Mouse (Mus musculus): ENCODE measurements around the gene Olfr731. TPM values are rescaled to one million over a fixed set of nuclear protein-coding genes. Genes with fewer than 3 reads are reported as not detected.

The Olfr731 gene
- not detected in 2 replicates for total RNA-seq (2014; rRNA removed; ENCODE audit: low replicate concordance)
- polyA plus RNA-seq (2015; fragmentation: Nextera tagmentation; extraction: Ambion mirVana): not detected in 2 replicates

GRCm38 (mm10) chr14:50241766-50242165 lies at the start of gene Olfr731:
Olfr731 (minus strand) TSS chr14:50241866.
- Histone ChIP-seq H3K27me3 (ENCODE audit: control insufficient read depth, insufficient read depth, low read length) (no peaks in the 10 kb centered on the region), H3K4me1 (ENCODE audit: control insufficient read depth, insufficient read depth) (no peaks in the 10 kb centered on the region), H3K4me3 (ENCODE audit: low read depth, low read length) (no peak within 1 kb of the TSS), H3K4me2 (ENCODE audit: low read depth, low read length) (no peak within 1 kb of the TSS), H3K36me3 (replicated peaks; ENCODE audit: control insufficient read depth, insufficient read depth, low read length) (no peaks in the 10 kb centered on the region), H3K9ac (replicated peaks; ENCODE audit: low read depth, low read length) (no peak within 1 kb of the TSS), H3K9me3 (replicated peaks; ENCODE audit: control insufficient read depth, low read length) (no peaks in the 10 kb centered on the region), H3K27ac (ENCODE audit: low read depth) (no peak within 1 kb of the TSS)
- whole genome bisulfite sequencing: 64% methylated on average over 4 of the region's 4 CpGs
- DNase-seq (ENCODE audit: low spot score) (no peak), ATAC-seq (ENCODE audit: insufficient read depth, low read depth) (no peak)
- TF ChIP-seq EP300 (IDR thresholded peaks at IDR 0.05; ENCODE audit: low read depth): no peak
- no peak for TF ChIP-seq CTCF (IDR thresholded peaks at IDR 0.05; ENCODE audit: low read depth)

GRCm38 (mm10) chr14:50284106-50284505 lies 42.4 kb upstream of the Olfr731 start, which contains the start of gene Olfr732:
Olfr732 (minus strand) TSS chr14:50284206.
- ATAC-seq (ENCODE audit: insufficient read depth, low read depth): no peak
- Histone ChIP-seq H3K27me3 (ENCODE audit: control insufficient read depth, insufficient read depth, low read length) (no peaks in the 10 kb centered on the region), H3K9ac (replicated peaks; ENCODE audit: low read depth, low read length) (no peak within 1 kb of the TSS), H3K9me3 (replicated peaks; ENCODE audit: control insufficient read depth, low read length) (no peaks in the 10 kb centered on the region), H3K4me1 (ENCODE audit: control insufficient read depth, insufficient read depth) (no peaks in the 10 kb centered on the region), H3K4me3 (ENCODE audit: low read depth, low read length) (no peak within 1 kb of the TSS), H3K36me3 (replicated peaks; ENCODE audit: control insufficient read depth, insufficient read depth, low read length) (no peaks in the 10 kb centered on the region), H3K4me2 (ENCODE audit: low read depth, low read length) (no peak within 1 kb of the TSS), H3K27ac (ENCODE audit: low read depth) (no peak within 1 kb of the TSS)
- 92% methylated on average over 1 of the region's 1 CpGs for WGBS
- no peak for DNase-seq (ENCODE audit: low spot score)
- TF ChIP-seq CTCF (IDR thresholded peaks at IDR 0.05; ENCODE audit: low read depth): no peak

DNA sequence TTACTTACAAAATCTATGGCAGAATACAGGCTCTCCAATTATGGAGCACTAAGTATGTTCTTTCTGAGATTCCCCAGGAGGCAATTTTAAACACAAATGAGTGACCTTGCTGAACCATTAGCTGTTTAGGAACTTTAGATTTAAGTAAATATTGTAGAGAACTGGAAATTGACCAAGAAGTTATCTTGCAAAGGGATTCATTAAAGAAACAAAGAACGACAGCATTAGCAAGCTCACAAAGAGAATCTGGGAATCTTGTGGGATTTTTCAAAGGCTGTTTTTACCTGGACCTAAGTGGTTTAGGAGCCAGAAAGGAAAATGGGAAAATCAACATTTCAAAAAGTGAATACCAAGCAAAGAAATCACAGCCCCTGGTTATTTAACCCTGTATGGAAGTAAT lies 53.6 kb downstream of the Olfr731 start, which contains the start of gene Olfr730:
Olfr730 (minus strand) TSS at position 101 of the 400 bp plus-strand sequence.
- no peak within 1 kb of the TSS for H3K9ac ChIP-seq (replicated peaks; ENCODE audit: low read depth, low read length)
- no peak within 1 kb of the TSS for H3K4me2 ChIP-seq (ENCODE audit: low read depth, low read length)
- no peak within 1 kb of the TSS for H3K4me3 ChIP-seq (ENCODE audit: low read depth, low read length)
- H3K27ac ChIP-seq (ENCODE audit: low read depth): no peak within 1 kb of the TSS
- H3K36me3 ChIP-seq (replicated peaks; ENCODE audit: control insufficient read depth, insufficient read depth, low read length): no peaks in the 10 kb centered on the region
- no peaks in the 10 kb centered on the region for H3K9me3 ChIP-seq (replicated peaks; ENCODE audit: control insufficient read depth, low read length)
- no peak for DNase-seq (ENCODE audit: low spot score)
- 60% methylated on average over 1 of the region's 1 CpGs for WGBS
- no peaks in the 10 kb centered on the region for H3K27me3 ChIP-seq (ENCODE audit: control insufficient read depth, insufficient read depth, low read length)
- TF ChIP-seq CTCF (IDR thresholded peaks at IDR 0.05; ENCODE audit: low read depth) (no peak), EP300 (IDR thresholded peaks at IDR 0.05; ENCODE audit: low read depth) (no peak)
- ATAC-seq (ENCODE audit: insufficient read depth, low read depth): no peak
- no peaks in the 10 kb centered on the region for H3K4me1 ChIP-seq (ENCODE audit: control insufficient read depth, insufficient read depth)

Other genes with a start within 250 kb of the Olfr731 start
- not detected in 2 replicates for gene Olfr725, start 201.5 kb downstream of the Olfr731 start, total RNA-seq (2014; rRNA removed; ENCODE audit: low replicate concordance)
- gene Olfr725, start 201.5 kb downstream of the Olfr731 start, polyA plus RNA-seq (2015; fragmentation: Nextera tagmentation; extraction: Ambion mirVana): not detected in 2 replicates
- not detected in 2 replicates for gene Olfr726, start 150.9 kb downstream of the Olfr731 start, total RNA-seq (2014; rRNA removed; ENCODE audit: low replicate concordance)
- gene Olfr726, start 150.9 kb downstream of the Olfr731 start, polyA plus RNA-seq (2015; fragmentation: Nextera tagmentation; extraction: Ambion mirVana): not detected in 2 replicates
- not detected in 2 replicates for gene Olfr727, start 118.7 kb downstream of the Olfr731 start, total RNA-seq (2014; rRNA removed; ENCODE audit: low replicate concordance)
- gene Olfr727, start 118.7 kb downstream of the Olfr731 start, polyA plus RNA-seq (2015; fragmentation: Nextera tagmentation; extraction: Ambion mirVana): not detected in 2 replicates
- gene Olfr728, start 99.2 kb downstream of the Olfr731 start, total RNA-seq (2014; rRNA removed; ENCODE audit: low replicate concordance): not detected in 2 replicates
- not detected in 2 replicates for gene Olfr728, start 99.2 kb downstream of the Olfr731 start, polyA plus RNA-seq (2015; fragmentation: Nextera tagmentation; extraction: Ambion mirVana)
- not detected in 2 replicates for gene Olfr729, start 89.0 kb downstream of the Olfr731 start, total RNA-seq (2014; rRNA removed; ENCODE audit: low replicate concordance)
- not detected in 2 replicates for gene Olfr729, start 89.0 kb downstream of the Olfr731 start, polyA plus RNA-seq (2015; fragmentation: Nextera tagmentation; extraction: Ambion mirVana)
- not detected in 2 replicates for gene Olfr730, start 53.7 kb downstream of the Olfr731 start, total RNA-seq (2014; rRNA removed; ENCODE audit: low replicate concordance)
- gene Olfr730, start 53.7 kb downstream of the Olfr731 start, polyA plus RNA-seq (2015; fragmentation: Nextera tagmentation; extraction: Ambion mirVana): not detected in 2 replicates
- gene Olfr732, start 42.3 kb upstream of the Olfr731 start, total RNA-seq (2014; rRNA removed; ENCODE audit: low replicate concordance): not detected in 2 replicates
- gene Olfr732, start 42.3 kb upstream of the Olfr731 start, polyA plus RNA-seq (2015; fragmentation: Nextera tagmentation; extraction: Ambion mirVana): not detected in 2 replicates
- gene Olfr733, start 59.7 kb upstream of the Olfr731 start, total RNA-seq (2014; rRNA removed; ENCODE audit: low replicate concordance): not detected in 2 replicates
- not detected in 2 replicates for gene Olfr733, start 59.7 kb upstream of the Olfr731 start, polyA plus RNA-seq (2015; fragmentation: Nextera tagmentation; extraction: Ambion mirVana)
- not detected in 2 replicates for gene Olfr734, start 84.9 kb upstream of the Olfr731 start, total RNA-seq (2014; rRNA removed; ENCODE audit: low replicate concordance)
- gene Olfr734, start 84.9 kb upstream of the Olfr731 start, polyA plus RNA-seq (2015; fragmentation: Nextera tagmentation; extraction: Ambion mirVana): not detected in 2 replicates
- gene Olfr735, start 107.0 kb upstream of the Olfr731 start, total RNA-seq (2014; rRNA removed; ENCODE audit: low replicate concordance): not detected in 2 replicates
- gene Olfr735, start 107.0 kb upstream of the Olfr731 start, polyA plus RNA-seq (2015; fragmentation: Nextera tagmentation; extraction: Ambion mirVana): not detected in 2 replicates
- not detected in 2 replicates for gene Tlr11, start 116.0 kb upstream of the Olfr731 start, total RNA-seq (2014; rRNA removed; ENCODE audit: low replicate concordance)
- gene Tlr11, start 116.0 kb upstream of the Olfr731 start, polyA plus RNA-seq (2015; fragmentation: Nextera tagmentation; extraction: Ambion mirVana): not detected in 2 replicates
- not detected in 2 replicates for gene Olfr736, start 139.3 kb upstream of the Olfr731 start, total RNA-seq (2014; rRNA removed; ENCODE audit: low replicate concordance)
- gene Olfr736, start 139.3 kb upstream of the Olfr731 start, polyA plus RNA-seq (2015; fragmentation: Nextera tagmentation; extraction: Ambion mirVana): not detected in 2 replicates
- gene Olfr738, start 165.7 kb upstream of the Olfr731 start, total RNA-seq (2014; rRNA removed; ENCODE audit: low replicate concordance): not detected in 2 replicates
- not detected in 2 replicates for gene Olfr738, start 165.7 kb upstream of the Olfr731 start, polyA plus RNA-seq (2015; fragmentation: Nextera tagmentation; extraction: Ambion mirVana)
- gene Olfr739, start 176.8 kb upstream of the Olfr731 start, total RNA-seq (2014; rRNA removed; ENCODE audit: low replicate concordance): not detected in 2 replicates
- not detected in 2 replicates for gene Olfr739, start 176.8 kb upstream of the Olfr731 start, polyA plus RNA-seq (2015; fragmentation: Nextera tagmentation; extraction: Ambion mirVana)
- gene Olfr740, start 203.7 kb upstream of the Olfr731 start, total RNA-seq (2014; rRNA removed; ENCODE audit: low replicate concordance): not detected in 2 replicates
- gene Olfr740, start 203.7 kb upstream of the Olfr731 start, polyA plus RNA-seq (2015; fragmentation: Nextera tagmentation; extraction: Ambion mirVana): not detected in 2 replicates
- not detected in 2 replicates for gene Olfr741, start 230.9 kb upstream of the Olfr731 start, total RNA-seq (2014; rRNA removed; ENCODE audit: low replicate concordance)
- not detected in 2 replicates for gene Olfr741, start 230.9 kb upstream of the Olfr731 start, polyA plus RNA-seq (2015; fragmentation: Nextera tagmentation; extraction: Ambion mirVana)